Mouse (Mus musculus) CD4-positive, CD25-positive, alpha-beta regulatory T cell, adult 9 weeks (primary cell): ENCODE measurements around the gene Gm11011. TPM values are rescaled to one million over a fixed set of nuclear protein-coding genes. Genes with fewer than 3 reads are reported as not detected.

Experiments
- polyA plus RNA-seq: library from polyadenylated mRNA; unstranded; fragments of 100-300 nt; shearing (Covaris generic); gene quantifications from one replicate; pipeline ENCODE4 v1.2.1, GENCODE M21; 2017

The Gm11011 gene
- polyA plus RNA-seq = not detected

GRCm38 (mm10) chr2:169587645-169588044, at the start of gene Gm11011:
Gm11011 (minus strand) TSS chr2:169587745.

GRCm38 (mm10) chr2:169632338-169633151, 45.0 kb upstream of the Gm11011 start, which contains the start of gene Tshz2:
Tshz2 (plus strand) TSS chr2:169633013.

Other genes with a start within 250 kb of the Gm11011 start
- 3.0 TPM for gene Tshz2, start 45.3 kb upstream of the Gm11011 start, polyA plus RNA-seq